Mouse (Mus musculus) neural tube, embryonic 13.5 days (tissue): ENCODE results near the gene Gm42906. TPM values are rescaled to one million over a fixed set of nuclear protein-coding genes. Genes with fewer than 3 reads are reported as not detected.

ENCODE experiments used
- ATAC-seq: fragments of 200-750 bp; cut with Nextera tagmentation; 2 replicates; pipeline ENCODE4 v1.8.0; 2017; ENCODE audit warnings: low read depth, mild to moderate bottlenecking, moderate TSS enrichment, moderate library complexity
- H3K27ac ChIP-seq: fragments of 300-500 bp; sonication (generic); replicated peaks from 2 replicates; pipeline ENCODE4 v1.5.1; 2015; ENCODE audit warnings: moderate library complexity, mild to moderate bottlenecking, inconsistent platforms
- H3K27me3 ChIP-seq: fragments of 300-500 bp; sonication (generic); 2 replicates; pipeline ENCODE4 v1.6.1; 2015; ENCODE audit warnings: mild to moderate bottlenecking, inconsistent platforms
- H3K36me3 ChIP-seq: fragments of 300-500 bp; sonication (generic); 2 replicates; pipeline ENCODE4 v1.6.1; 2015; ENCODE audit warnings: mild to moderate bottlenecking, inconsistent platforms
- H3K4me1 ChIP-seq: fragments of 300-500 bp; sonication (generic); replicated peaks from 2 replicates; pipeline ENCODE4 v1.6.1; 2015; ENCODE audit warnings: inconsistent platforms
- H3K4me2 ChIP-seq: fragments of 300-500 bp; sonication (generic); 2 replicates; pipeline ENCODE4 v1.6.1; 2015; ENCODE audit warnings: inconsistent platforms, mild to moderate bottlenecking, moderate library complexity
- H3K4me3 ChIP-seq: fragments of 300-500 bp; sonication (generic); 2 replicates; pipeline ENCODE4 v1.5.1; 2015; ENCODE audit warnings: mild to moderate bottlenecking, inconsistent platforms
- H3K9ac ChIP-seq: fragments of 300-500 bp; sonication (generic); 2 replicates; pipeline ENCODE4 v1.6.1; 2015; ENCODE audit warnings: moderate library complexity, mild to moderate bottlenecking, inconsistent platforms
- H3K9me3 ChIP-seq: fragments of 300-500 bp; sonication (generic); 2 replicates; pipeline ENCODE4 v1.6.1; 2016; ENCODE audit warnings: inconsistent platforms
- WGBS: fragments of 180-500 bp; shearing (Covaris S2); methylation state at CpG from one replicate; pipeline ENCODE4 v1.1.7; 2015; 5-methylcytosine and 5-hydroxymethylcytosine counted together
- polyA plus RNA-seq: library from polyadenylated mRNA; unstranded; fragments of >200 nt; fragmentation: Nextera tagmentation; extraction: Ambion mirVana; gene quantifications from 2 replicates; pipeline ENCODE4 v1.2.1, GENCODE M21; 2015

Gm42906 gene
- polyA plus RNA-seq, 1 experiment from 2014 or later, result not detected

DNA sequence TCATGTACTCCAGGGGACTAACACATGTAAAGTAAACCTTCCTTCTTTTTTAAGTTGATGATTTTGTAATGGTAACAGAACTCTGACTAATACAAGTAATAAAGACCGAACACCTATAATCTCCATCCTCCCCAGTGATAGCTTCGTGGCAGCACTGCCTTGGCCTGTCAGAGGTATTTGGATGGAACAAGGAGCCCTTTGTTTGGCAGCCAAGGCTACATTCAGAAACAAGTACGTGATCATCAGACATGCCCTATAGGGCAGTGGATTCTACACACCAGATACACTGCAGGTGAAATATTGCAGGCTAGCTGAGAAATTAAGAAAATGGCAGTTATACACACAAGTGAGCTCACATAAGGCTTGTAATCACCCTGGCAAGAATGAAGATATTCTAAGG, 79.5 kb downstream of the Gm42906 start:
- Histone ChIP-seq H3K27ac (no peak overlapping the region), H3K36me3 (no peaks in the 10 kb centered on the region), H3K4me3 (no peak overlapping the region), H3K9ac (no peak overlapping the region), H3K4me2 (no peak overlapping the region), H3K4me1 (peaks cover 6% of the 10 kb centered on the region; the same call in 1 of the 2 replicates), H3K9me3 (0 out of 2 replicates have a peak, but pooled peaks cover 3% of the 10 kb centered on the region), H3K27me3 (no peaks in the 10 kb centered on the region)
- no peak for ATAC-seq
- WGBS, result 70% methylated on average over 3 of the region's 3 CpGs

DNA sequence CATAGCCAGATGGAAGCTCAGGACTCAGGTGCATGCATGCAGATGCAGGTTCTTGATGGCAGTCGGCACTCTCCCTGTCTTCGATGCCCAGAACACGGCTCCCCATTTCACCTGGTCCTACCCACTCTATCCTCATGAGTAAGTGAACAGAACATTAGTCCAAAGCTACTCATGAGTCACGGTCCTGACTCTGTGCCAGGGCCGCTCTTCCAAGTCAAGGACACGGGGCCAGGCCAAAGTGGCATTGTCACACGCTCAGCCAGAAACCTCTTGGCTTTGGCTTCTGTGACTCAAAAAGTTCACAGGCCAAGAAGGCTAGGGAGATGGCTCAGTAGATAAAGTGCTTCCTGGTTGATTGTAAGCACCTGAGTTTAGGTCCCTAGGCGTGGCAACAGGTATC, 81.3 kb downstream of the Gm42906 start:
- H3K36me3 ChIP-seq, result no peaks in the 10 kb centered on the region
- ATAC-seq, result no peak
- no peaks in the 10 kb centered on the region for H3K9me3 ChIP-seq
- 93% methylated on average over 8 of the region's 8 CpGs for WGBS
- no peak overlapping the region for H3K9ac ChIP-seq
- no peak overlapping the region for H3K4me3 ChIP-seq
- H3K4me1 ChIP-seq, result peaks cover 6% of the 10 kb centered on the region; the same call in 1 of the 2 replicates
- H3K4me2 ChIP-seq, result no peak overlapping the region
- no peak overlapping the region for H3K27ac ChIP-seq
- H3K27me3 ChIP-seq, result no peaks in the 10 kb centered on the region

DNA sequence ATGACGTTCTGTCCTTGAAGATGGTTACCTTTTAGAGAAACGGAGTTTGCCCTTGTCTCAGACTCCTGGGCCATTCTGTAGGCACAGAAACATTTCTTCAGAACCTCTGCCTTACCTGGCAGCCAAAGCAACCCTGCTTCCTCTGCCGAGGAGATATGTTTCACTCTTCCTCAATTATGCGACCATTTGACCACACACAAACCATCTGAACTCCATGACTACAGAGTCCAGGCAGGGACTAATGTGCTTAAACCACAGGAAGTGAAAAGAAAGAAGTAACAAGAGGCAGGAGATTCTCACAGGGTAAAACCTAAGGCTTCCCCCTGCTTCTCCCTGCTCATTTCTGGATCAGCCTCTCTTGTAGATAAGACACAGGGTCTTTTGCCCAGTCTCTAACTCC, 83.2 kb downstream of the Gm42906 start:
- no peak for ATAC-seq
- Histone ChIP-seq H3K4me3 (no peak overlapping the region), H3K9me3 (no peaks in the 10 kb centered on the region), H3K27ac (no peak overlapping the region), H3K36me3 (no peaks in the 10 kb centered on the region), H3K27me3 (no peaks in the 10 kb centered on the region), H3K9ac (no peak overlapping the region), H3K4me2 (no peak overlapping the region), H3K4me1 (peaks cover 6% of the 10 kb centered on the region; the same call in 1 of the 2 replicates)
- 84% methylated on average over 4 of the region's 4 CpGs for WGBS

DNA sequence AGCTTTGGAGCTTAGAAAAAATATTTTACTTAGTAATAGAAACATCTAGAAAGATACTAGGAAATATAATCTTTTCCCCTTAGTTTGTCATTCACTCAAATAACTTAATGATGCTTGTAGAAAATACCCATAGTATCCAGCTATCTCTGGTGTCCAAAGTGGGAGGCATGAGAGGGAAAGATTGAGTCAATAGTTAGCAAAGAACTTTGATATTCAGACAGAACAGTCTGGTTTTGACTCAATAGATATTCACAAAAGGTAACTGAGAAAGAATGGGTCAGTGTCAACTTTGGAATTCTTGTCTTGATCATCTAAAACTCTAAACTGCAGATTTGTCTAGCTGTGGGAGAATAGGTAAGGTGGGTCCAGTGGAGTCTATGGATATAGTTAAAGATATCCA, 94.3 kb downstream of the Gm42906 start:
- no peaks in the 10 kb centered on the region for H3K4me1 ChIP-seq
- H3K4me2 ChIP-seq, result no peak overlapping the region
- no peaks in the 10 kb centered on the region for H3K27me3 ChIP-seq
- no peak overlapping the region for H3K4me3 ChIP-seq
- no peak overlapping the region for H3K9ac ChIP-seq
- no peaks in the 10 kb centered on the region for H3K36me3 ChIP-seq
- H3K27ac ChIP-seq, result no peak overlapping the region
- no peak for ATAC-seq
- no peaks in the 10 kb centered on the region for H3K9me3 ChIP-seq

DNA sequence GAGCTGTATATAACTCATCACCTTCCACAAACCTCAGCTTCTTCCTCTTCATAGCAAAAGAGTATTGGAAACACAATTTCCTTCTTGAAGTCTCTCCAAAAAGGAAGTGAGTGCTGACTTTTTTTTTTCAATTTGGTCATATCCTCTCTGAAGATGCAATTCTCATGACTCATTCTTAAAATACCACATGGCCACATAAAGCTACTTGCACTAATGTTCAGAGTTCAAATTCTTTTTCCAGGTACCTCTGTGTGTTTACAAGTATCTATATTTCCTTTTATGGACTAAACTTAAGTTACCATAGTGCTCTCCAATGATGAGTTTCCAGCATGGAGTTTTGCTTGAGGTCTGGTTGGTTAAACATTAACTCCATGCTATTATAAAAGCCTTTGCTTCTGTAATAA, 94.8 kb downstream of the Gm42906 start:
- H3K36me3 ChIP-seq, result no peaks in the 10 kb centered on the region
- ATAC-seq, result no peak
- no peaks in the 10 kb centered on the region for H3K27me3 ChIP-seq
- H3K4me1 ChIP-seq, result no peaks in the 10 kb centered on the region
- H3K9ac ChIP-seq, result no peak overlapping the region
- H3K27ac ChIP-seq, result no peak overlapping the region
- H3K4me3 ChIP-seq, result no peak overlapping the region
- H3K9me3 ChIP-seq, result no peaks in the 10 kb centered on the region
- H3K4me2 ChIP-seq, result no peak overlapping the region

DNA sequence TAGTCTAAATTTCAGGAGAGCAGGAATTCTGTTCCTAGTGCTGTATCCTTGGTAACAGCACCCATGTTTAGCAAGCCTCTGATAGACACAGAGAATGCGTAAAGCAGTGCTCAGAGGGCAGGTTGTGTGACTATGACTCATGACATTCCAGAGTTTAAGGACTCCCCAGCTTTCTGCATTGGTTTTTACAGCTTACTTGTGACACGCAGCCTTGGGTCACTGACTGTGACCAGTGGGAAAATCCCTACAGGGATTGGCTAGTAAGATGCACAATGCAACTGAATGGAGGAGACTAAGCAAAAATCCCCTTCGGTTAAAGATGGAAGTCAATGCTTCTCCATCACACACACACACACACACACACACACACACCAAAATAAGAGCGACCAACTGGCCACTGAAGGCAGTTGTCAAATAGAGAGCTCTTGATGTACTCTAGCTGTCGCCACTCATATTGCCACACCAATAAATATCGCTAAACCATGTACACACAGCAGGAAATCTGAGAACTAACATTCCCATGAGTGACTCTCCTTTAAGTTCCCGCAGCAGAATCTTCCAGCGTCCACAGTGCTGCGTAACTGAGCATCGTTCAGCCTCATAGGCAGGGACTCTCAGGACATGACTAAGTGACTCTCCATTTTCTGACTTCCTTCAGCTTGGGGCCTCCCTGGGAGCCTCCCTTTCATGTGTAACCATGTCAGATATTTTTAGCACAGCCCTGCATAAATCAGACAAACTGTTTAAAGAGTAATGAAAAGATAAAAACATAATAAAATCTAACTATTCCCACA, 112.0 kb downstream of the Gm42906 start:
- no peak overlapping the region for H3K27ac ChIP-seq
- no peak overlapping the region for H3K4me3 ChIP-seq
- H3K9ac ChIP-seq, result no peak overlapping the region
- no peaks in the 10 kb centered on the region for H3K36me3 ChIP-seq
- 70% methylated on average over 10 of the region's 10 CpGs for WGBS
- no peaks in the 10 kb centered on the region for H3K27me3 ChIP-seq
- no peaks in the 10 kb centered on the region for H3K9me3 ChIP-seq
- no peak overlapping the region; the same call in 1 of the 2 replicates for H3K4me2 ChIP-seq
- ATAC-seq, result no peak
- H3K4me1 ChIP-seq, result 0 out of 2 replicates have a peak, but pooled peaks cover 7% of the 10 kb centered on the region

DNA sequence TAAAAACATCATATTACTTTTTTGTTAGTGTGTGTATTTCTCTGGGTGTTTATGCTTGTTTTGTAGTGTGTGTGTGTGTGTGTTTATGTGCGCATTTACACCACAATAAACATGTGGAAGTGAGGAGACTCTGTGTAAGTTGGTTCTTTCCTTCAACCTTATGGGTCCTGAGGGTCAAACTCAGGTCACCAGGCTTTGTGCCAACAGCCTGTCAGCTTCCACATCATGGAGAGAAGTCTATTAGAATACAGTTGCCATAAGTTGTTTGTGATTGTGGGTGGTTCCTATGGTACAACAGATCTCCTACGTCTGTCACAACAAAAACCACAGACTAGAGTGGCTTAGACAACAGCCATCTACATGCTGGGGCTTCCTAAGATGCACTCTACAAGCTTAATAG, 127.7 kb downstream of the Gm42906 start:
- 77% methylated on average over 2 of the region's 2 CpGs for WGBS
- ATAC-seq, result no peak
- H3K27ac ChIP-seq, result no peak overlapping the region
- no peak overlapping the region for H3K4me3 ChIP-seq
- no peak overlapping the region for H3K4me2 ChIP-seq
- no peaks in the 10 kb centered on the region for H3K9me3 ChIP-seq
- H3K4me1 ChIP-seq, result no peaks in the 10 kb centered on the region
- H3K9ac ChIP-seq, result no peak overlapping the region
- no peaks in the 10 kb centered on the region for H3K27me3 ChIP-seq
- H3K36me3 ChIP-seq, result no peaks in the 10 kb centered on the region

DNA sequence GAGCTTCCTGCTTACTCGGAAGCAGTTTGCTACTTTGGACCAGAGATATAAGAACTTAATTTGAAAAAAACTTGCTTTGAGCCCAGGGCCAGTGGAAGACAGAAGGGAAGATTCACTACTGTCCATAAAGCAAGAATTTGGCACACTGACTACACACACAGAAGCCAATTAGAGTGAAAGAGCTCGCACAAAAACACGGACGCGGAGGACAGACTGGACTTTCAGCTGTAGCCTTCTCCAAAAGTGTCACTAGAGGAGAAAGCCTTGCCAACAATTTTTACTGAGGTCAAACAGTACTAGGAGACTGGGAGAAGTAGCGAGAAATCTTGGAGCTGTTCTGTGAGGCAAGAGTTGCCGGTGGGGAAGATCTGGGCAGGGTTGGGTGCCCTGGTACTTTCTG, 128.4 kb downstream of the Gm42906 start:
- Histone ChIP-seq H3K9me3 (no peaks in the 10 kb centered on the region), H3K27ac (no peak overlapping the region), H3K9ac (no peak overlapping the region), H3K4me3 (no peak overlapping the region), H3K27me3 (no peaks in the 10 kb centered on the region), H3K36me3 (no peaks in the 10 kb centered on the region), H3K4me1 (no peaks in the 10 kb centered on the region), H3K4me2 (no peak overlapping the region)
- WGBS, result 83% methylated on average over 7 of the region's 7 CpGs
- ATAC-seq, result no peak

DNA sequence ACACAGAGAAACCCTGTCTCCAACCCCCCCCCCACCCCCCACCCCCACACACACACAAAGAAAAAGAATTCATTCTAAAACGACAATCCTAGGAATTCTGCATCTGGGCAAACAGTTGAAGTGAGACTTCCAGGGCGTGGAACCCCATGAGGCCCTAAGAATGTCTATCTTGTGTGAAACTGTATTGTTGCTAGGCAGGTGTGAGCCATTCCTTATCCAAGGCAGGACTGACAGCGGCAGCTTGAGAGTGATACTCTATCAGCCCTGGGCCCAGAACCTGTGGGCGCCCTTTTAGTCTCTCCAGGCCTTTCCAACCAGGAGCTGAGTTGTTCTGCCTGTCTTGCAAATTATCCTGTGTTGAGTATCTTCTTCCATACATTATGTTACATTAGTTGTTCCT, 129.6 kb downstream of the Gm42906 start:
- Histone ChIP-seq H3K4me1 (no peaks in the 10 kb centered on the region), H3K4me2 (no peak overlapping the region), H3K27me3 (no peaks in the 10 kb centered on the region), H3K27ac (no peak overlapping the region), H3K9ac (no peak overlapping the region), H3K9me3 (no peaks in the 10 kb centered on the region), H3K4me3 (no peak overlapping the region), H3K36me3 (no peaks in the 10 kb centered on the region)
- WGBS, result 77% methylated on average over 4 of the region's 4 CpGs
- ATAC-seq, result no peak

DNA sequence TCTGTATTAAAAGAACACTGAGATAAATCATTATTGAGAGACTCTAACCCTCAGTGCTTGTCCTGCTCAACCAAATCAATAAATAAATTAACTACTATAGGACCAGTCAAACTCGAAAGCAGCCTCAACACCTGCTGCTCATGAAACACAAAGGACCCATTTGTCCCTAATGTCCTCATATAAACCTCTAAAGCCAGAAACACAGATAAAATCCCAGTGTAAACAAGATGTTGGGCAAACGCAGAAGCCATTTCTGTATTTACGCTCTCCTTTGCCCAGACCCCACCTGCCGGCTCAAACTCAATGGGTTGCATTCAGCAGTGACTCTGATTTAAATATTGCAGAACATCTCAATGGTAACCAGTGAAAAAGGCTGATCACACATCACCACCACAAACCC, 131.7 kb downstream of the Gm42906 start:
- Histone ChIP-seq H3K9ac (no peak overlapping the region), H3K27me3 (no peaks in the 10 kb centered on the region), H3K4me2 (no peak overlapping the region), H3K9me3 (no peaks in the 10 kb centered on the region), H3K36me3 (no peaks in the 10 kb centered on the region), H3K4me1 (no peaks in the 10 kb centered on the region), H3K4me3 (no peak overlapping the region), H3K27ac (no peak overlapping the region)
- 57% methylated on average over 4 of the region's 4 CpGs for WGBS
- no peak; the same call in 1 of the 2 replicates for ATAC-seq

DNA sequence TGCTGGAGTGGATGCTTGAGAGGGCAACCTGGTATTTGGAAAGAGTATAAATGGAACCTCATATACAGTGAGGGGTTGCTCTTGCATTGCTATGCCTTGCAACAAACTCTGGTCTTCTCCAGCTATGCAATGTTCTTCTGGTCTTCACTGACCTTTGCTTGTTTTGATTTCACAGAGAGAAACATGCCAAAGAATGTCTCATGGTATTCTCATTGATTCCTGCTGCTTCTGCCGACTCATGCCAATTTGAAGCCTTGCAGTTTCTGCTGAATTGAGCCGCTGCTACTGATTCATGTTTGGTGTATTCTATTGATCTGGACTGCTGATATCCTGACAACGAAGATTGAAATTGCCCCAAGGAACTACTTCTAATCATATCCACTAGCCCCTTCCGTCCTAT, 134.4 kb downstream of the Gm42906 start:
- no peaks in the 10 kb centered on the region for H3K4me1 ChIP-seq
- H3K4me2 ChIP-seq, result no peak overlapping the region
- H3K27ac ChIP-seq, result no peak overlapping the region
- no peaks in the 10 kb centered on the region for H3K36me3 ChIP-seq
- H3K27me3 ChIP-seq, result no peaks in the 10 kb centered on the region
- no peaks in the 10 kb centered on the region for H3K9me3 ChIP-seq
- ATAC-seq, result no peak
- no peak overlapping the region for H3K4me3 ChIP-seq
- no peak overlapping the region for H3K9ac ChIP-seq
- WGBS, result 87% methylated on average over 4 of the region's 4 CpGs

DNA sequence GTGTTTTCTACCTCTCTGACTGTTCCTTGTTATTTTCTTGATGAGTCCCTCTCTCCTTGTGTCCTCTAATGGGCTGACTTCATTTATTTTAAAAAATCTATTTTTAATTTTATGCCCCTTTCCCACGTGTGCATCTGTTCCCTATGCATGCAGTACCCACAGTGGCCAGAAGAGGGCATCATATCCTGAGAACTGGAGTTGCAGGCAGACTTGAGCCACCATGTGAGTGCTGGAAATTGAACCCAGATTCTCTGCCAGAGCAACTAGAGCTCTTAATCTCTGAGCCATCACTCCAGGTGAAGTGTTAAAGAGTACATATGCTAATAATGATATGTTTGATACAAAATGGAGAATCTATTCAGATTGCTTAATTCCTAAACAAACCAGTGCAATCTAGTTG, 135.7 kb downstream of the Gm42906 start:
- 11% methylated on average over 1 of the region's 1 CpGs for WGBS

DNA sequence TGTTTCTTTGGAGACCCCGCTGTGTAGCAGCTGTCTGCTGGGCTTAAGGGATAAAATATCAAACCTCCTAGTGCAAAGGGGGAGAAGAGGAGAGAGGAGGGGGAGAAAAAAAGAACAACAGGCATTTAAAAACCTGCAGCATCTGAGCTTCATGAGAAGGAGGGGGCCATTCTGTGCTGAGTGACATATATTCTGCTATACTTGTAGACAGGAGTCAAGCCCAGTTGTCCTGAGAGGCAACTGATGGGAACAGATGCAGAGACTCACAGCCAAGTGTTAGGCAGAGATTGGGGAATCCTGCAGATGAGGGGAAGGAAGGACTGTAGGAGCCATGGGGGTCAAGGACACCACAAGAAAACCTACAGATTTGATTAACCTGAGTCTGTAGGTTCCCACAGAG, 141.6 kb downstream of the Gm42906 start:
- 88% methylated on average over 1 of the region's 1 CpGs for WGBS
- no peaks in the 10 kb centered on the region for H3K36me3 ChIP-seq
- H3K4me3 ChIP-seq, result no peak overlapping the region
- no peak overlapping the region for H3K9ac ChIP-seq
- H3K4me1 ChIP-seq, result no peaks in the 10 kb centered on the region; the same call in none of the 2 replicates
- no peaks in the 10 kb centered on the region for H3K27me3 ChIP-seq
- H3K27ac ChIP-seq, result no peak overlapping the region
- ATAC-seq, result no peak
- H3K4me2 ChIP-seq, result no peak overlapping the region
- H3K9me3 ChIP-seq, result no peaks in the 10 kb centered on the region

More for the DNA sequence above, 135.7 kb downstream of the Gm42906 start:
- Histone ChIP-seq H3K4me1 (no peaks in the 10 kb centered on the region; the same call in 1 of the 2 replicates), H3K27me3 (no peaks in the 10 kb centered on the region), H3K4me2 (no peak overlapping the region), H3K9me3 (no peaks in the 10 kb centered on the region), H3K27ac (no peak overlapping the region), H3K4me3 (no peak overlapping the region), H3K36me3 (no peaks in the 10 kb centered on the region), H3K9ac (no peak overlapping the region)
- ATAC-seq, result no peak
